Mouse (Mus musculus): ENCODE results near the gene Arfrp1. TPM values are rescaled to one million over a fixed set of nuclear protein-coding genes. Genes with fewer than 3 reads are reported as not detected.
A peak's percentile ranks its signal among the peaks of the same experiment; 100 is the strongest.

The Arfrp1 gene
- polyA plus RNA-seq, 1 experiment from 2014 or later = 88.4 TPM

DNA sequence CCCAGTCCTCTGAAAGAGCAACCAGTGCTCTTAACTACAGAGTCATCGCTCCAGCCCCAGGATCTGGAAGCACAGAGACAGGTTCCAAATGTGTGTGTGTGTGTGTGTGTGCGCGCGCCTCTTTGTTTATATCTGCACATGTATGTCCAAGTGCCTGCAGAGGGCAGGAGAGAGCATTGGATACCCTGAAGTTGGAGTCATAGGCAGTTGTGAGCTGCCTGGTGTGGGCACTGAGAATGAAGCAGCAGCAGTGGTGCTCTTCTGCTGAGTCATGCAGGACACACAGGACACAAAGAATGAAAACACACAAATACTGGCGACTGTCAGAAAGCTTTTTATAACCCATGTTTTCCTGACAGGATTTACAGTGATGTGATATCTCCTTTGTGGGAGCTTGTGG, 4.8 kb upstream of the Arfrp1 start:
- no peak overlapping the region for H3K4me3 ChIP-seq
- 97% methylated on average over 5 of the region's 5 CpGs for WGBS
- H3K27ac ChIP-seq = no peak overlapping the region
- H3K4me2 ChIP-seq = no peak overlapping the region
- ATAC-seq (ENCODE audit: low FRiP score) = no peak
- peaks cover 34% of the 10 kb centered on the region for H3K4me1 ChIP-seq (replicated peaks)
- peaks cover 26% of the 10 kb centered on the region for H3K36me3 ChIP-seq
- no peak overlapping the region for H3K9ac ChIP-seq
- H3K9me3 ChIP-seq = no peaks in the 10 kb centered on the region
- no peaks in the 10 kb centered on the region for H3K27me3 ChIP-seq

GRCm38 (mm10) chr2:181365655-181366075, 461 bp upstream of the Arfrp1 start:
- peak overlapping the region; percentile 95 for H3K9ac ChIP-seq
- peak; percentile 73 for ATAC-seq (ENCODE audit: low FRiP score)
- under 1% methylated on average over 20 of the region's 20 CpGs for WGBS
- H3K9me3 ChIP-seq = no peaks in the 10 kb centered on the region
- peaks cover 39% of the 10 kb centered on the region for H3K36me3 ChIP-seq
- H3K4me3 ChIP-seq = peak overlapping the region; percentile 69
- H3K4me1 ChIP-seq (replicated peaks) = peaks cover 49% of the 10 kb centered on the region
- H3K27ac ChIP-seq = peak overlapping the region; percentile 93
- no peaks in the 10 kb centered on the region for H3K27me3 ChIP-seq
- H3K4me2 ChIP-seq = peak overlapping the region; percentile 96

- H3K4me3 ChIP-seq = peak overlapping the region; percentile 69
- H3K27ac ChIP-seq = peak overlapping the region; percentile 93
- H3K9me3 ChIP-seq = no peaks in the 10 kb centered on the region
- 13% methylated on average over 14 of the region's 14 CpGs for WGBS
- peaks cover 49% of the 10 kb centered on the region for H3K4me1 ChIP-seq (replicated peaks)
- peaks cover 39% of the 10 kb centered on the region for H3K36me3 ChIP-seq
- no peaks in the 10 kb centered on the region for H3K27me3 ChIP-seq
- H3K4me2 ChIP-seq = peak overlapping the region; percentile 96
- ATAC-seq (ENCODE audit: low FRiP score) = peak; percentile 12; the same call in 1 of the 2 replicates
- H3K9ac ChIP-seq = peak overlapping the region; percentile 95
Measured at GRCm38 (mm10) chr2:181364487-181364859, 731 bp downstream of the Arfrp1 start.

- no peak overlapping the region for H3K27ac ChIP-seq
- ATAC-seq (ENCODE audit: low FRiP score) = no peak
- H3K9me3 ChIP-seq = no peaks in the 10 kb centered on the region
- peak overlapping the region; percentile 69 for H3K4me3 ChIP-seq
- no peaks in the 10 kb centered on the region for H3K27me3 ChIP-seq
- WGBS = 89% methylated on average over 3 of the region's 3 CpGs
- H3K4me2 ChIP-seq = peak overlapping the region; percentile 96
- peaks cover 39% of the 10 kb centered on the region for H3K36me3 ChIP-seq
- H3K9ac ChIP-seq = peak overlapping the region; percentile 95
- peaks cover 44% of the 10 kb centered on the region for H3K4me1 ChIP-seq (replicated peaks)
Measured at GRCm38 (mm10) chr2:181363946-181364345, 1.3 kb downstream of the Arfrp1 start.

- H3K36me3 ChIP-seq = peaks cover 97% of the 10 kb centered on the region
- H3K9me3 ChIP-seq = no peaks in the 10 kb centered on the region
- no peaks in the 10 kb centered on the region for H3K27me3 ChIP-seq
- no peak overlapping the region for H3K4me3 ChIP-seq
- H3K27ac ChIP-seq = no peak overlapping the region; the same call in 1 of the 2 replicates
- no peaks in the 10 kb centered on the region for H3K4me1 ChIP-seq (replicated peaks)
- ATAC-seq (ENCODE audit: low FRiP score) = no peak
- no peak overlapping the region for H3K9ac ChIP-seq
- WGBS = 80% methylated on average over 3 of the region's 3 CpGs
- no peak overlapping the region for H3K4me2 ChIP-seq
Measured at GRCm38 (mm10) chr2:181356780-181357179, 8.4 kb downstream of the Arfrp1 start.

DNA sequence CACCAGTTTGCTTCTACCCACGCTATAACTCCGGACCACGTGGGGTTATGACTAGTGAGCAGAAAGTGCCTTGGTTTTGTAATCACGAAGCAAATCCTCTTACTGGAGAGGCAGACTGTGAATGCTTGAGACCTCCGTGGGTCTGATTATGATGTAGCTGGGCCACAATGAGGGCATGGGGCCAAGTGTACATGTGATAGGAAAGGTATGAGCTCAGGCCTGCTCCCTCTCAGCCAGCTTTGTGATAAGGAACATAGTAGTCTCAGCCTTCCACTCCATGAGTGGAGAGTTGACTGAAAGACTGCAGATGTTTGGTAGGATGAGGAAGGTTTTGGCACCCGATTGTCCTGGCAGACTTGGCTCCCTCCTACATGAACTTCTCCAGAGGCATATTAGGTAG, 22.4 kb downstream of the Arfrp1 start:
- Histone ChIP-seq H3K9ac (no peak overlapping the region), H3K27ac (no peak overlapping the region), H3K4me3 (no peak overlapping the region), H3K9me3 (no peaks in the 10 kb centered on the region), H3K4me1 (replicated peaks) (no peaks in the 10 kb centered on the region), H3K27me3 (no peaks in the 10 kb centered on the region), H3K4me2 (no peak overlapping the region), H3K36me3 (peaks cover 86% of the 10 kb centered on the region)
- WGBS = 95% methylated on average over 6 of the region's 6 CpGs
- ATAC-seq (ENCODE audit: low FRiP score) = no peak

DNA sequence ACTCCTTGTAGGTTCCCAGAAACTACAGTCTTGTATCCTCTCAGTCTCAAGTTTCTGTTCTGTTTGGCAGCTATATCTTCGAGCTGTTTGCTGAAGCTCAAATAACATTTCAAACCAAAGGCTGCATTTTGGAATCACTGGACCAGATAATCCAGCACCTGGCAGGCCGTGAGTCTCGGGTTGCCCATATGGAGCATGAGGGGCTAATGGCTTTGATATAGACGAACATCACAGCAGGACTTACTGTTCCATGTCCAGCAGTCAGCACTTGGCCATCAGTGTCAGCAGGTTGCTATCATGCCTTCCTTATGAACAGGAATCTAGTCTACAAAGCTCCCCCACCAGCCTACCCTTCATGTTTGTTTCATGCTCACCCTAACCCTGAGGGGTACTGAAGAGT, 24.8 kb downstream of the Arfrp1 start:
- Histone ChIP-seq H3K4me2 (no peak overlapping the region), H3K9me3 (no peaks in the 10 kb centered on the region), H3K27ac (no peak overlapping the region), H3K9ac (no peak overlapping the region), H3K4me1 (replicated peaks) (no peaks in the 10 kb centered on the region), H3K4me3 (no peak overlapping the region), H3K27me3 (no peaks in the 10 kb centered on the region), H3K36me3 (peaks cover 86% of the 10 kb centered on the region)
- 86% methylated on average over 4 of the region's 4 CpGs for WGBS
- ATAC-seq (ENCODE audit: low FRiP score) = no peak

DNA sequence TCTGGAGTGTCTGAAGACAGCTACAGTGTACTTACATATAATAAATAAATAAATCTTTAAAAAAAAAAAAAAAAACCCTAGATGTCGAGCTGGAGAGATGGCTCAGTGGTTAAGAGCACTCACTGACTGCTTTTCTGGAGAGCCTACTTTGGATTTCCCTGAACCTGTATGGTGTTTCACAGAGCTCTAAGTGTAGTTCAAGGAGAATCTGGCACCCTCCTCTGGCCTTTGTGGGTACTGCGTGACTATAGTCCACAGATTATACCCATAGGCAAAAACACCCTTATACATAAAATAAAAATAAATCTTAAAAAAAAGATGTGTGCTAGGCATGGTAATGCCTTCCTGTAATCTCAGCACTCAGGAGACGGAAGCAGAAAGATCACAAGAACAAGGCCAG, 31.2 kb downstream of the Arfrp1 start:
- no peak overlapping the region for H3K4me3 ChIP-seq
- WGBS = 61% methylated on average over 3 of the region's 3 CpGs
- ATAC-seq (ENCODE audit: low FRiP score) = no peak
- no peaks in the 10 kb centered on the region for H3K9me3 ChIP-seq
- H3K4me2 ChIP-seq = no peak overlapping the region
- H3K9ac ChIP-seq = no peak overlapping the region
- H3K27me3 ChIP-seq = no peaks in the 10 kb centered on the region
- H3K27ac ChIP-seq = no peak overlapping the region
- no peaks in the 10 kb centered on the region for H3K4me1 ChIP-seq (replicated peaks)
- peaks cover 73% of the 10 kb centered on the region for H3K36me3 ChIP-seq

- H3K9me3 ChIP-seq = no peaks in the 10 kb centered on the region
- H3K4me3 ChIP-seq = no peak overlapping the region
- no peak overlapping the region for H3K27ac ChIP-seq
- H3K27me3 ChIP-seq = no peaks in the 10 kb centered on the region
- no peak for ATAC-seq (ENCODE audit: low FRiP score)
- no peaks in the 10 kb centered on the region for H3K4me1 ChIP-seq (replicated peaks)
- H3K9ac ChIP-seq = no peak overlapping the region
- no peak overlapping the region for H3K4me2 ChIP-seq
- H3K36me3 ChIP-seq = peaks cover 72% of the 10 kb centered on the region
Measured at GRCm38 (mm10) chr2:181332542-181332941, 32.7 kb downstream of the Arfrp1 start.

- 93% methylated on average over 2 of the region's 2 CpGs for WGBS
- H3K4me1 ChIP-seq (replicated peaks) = no peaks in the 10 kb centered on the region
- no peak overlapping the region for H3K4me3 ChIP-seq
- peaks cover 81% of the 10 kb centered on the region for H3K36me3 ChIP-seq
- no peak for ATAC-seq (ENCODE audit: low FRiP score)
- no peaks in the 10 kb centered on the region for H3K9me3 ChIP-seq
- no peak overlapping the region for H3K27ac ChIP-seq
- no peak overlapping the region for H3K4me2 ChIP-seq
- H3K27me3 ChIP-seq = no peaks in the 10 kb centered on the region
- H3K9ac ChIP-seq = no peak overlapping the region
Measured at GRCm38 (mm10) chr2:181326098-181326497, 39.1 kb downstream of the Arfrp1 start.

DNA sequence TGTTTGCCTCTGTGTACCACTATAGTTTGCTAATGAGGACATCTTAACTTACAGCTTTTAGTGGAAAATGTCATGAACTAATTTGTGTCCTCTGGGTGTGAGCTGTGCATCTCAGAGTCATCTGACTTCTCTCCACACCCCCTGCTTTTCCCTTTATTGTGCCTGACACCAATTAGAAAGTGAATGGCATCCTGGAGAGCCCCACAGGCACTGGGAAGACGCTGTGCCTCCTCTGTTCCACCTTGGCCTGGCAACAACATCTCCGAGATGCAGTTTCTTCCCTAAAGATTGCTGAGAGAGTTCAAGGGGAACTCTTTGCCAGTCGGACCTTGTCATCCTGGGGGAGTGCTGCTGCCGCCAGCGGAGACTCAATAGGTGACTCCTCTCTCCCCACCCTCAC, 43.1 kb downstream of the Arfrp1 start:
- H3K36me3 ChIP-seq = peaks cover 50% of the 10 kb centered on the region
- WGBS = 68% methylated on average over 5 of the region's 5 CpGs

DNA sequence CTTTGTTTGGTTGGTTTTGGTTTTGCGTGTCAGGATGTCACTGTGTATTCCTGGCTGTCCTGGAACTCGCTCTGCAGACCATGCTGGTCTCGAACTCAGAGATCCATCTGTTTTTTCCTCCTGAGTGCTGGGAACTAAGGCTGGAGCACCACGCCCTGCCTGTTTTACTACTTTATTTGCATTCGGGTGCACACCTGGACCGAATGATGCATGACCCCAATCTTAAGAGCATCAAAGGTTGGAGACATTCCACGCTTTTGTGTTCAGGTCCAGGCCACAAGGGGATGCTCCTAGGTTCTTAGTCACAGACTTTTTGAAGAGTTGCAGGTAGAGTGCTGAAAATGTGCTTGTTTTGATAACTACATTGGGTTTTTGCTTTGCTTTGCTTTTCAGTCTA, 45.1 kb downstream of the Arfrp1 start:
- WGBS = 14% methylated on average over 7 of the region's 7 CpGs
- H3K27ac ChIP-seq = peak overlapping the region; percentile 79
- peaks cover 15% of the 10 kb centered on the region; the same call in 1 of the 2 replicates for H3K27me3 ChIP-seq
- H3K4me3 ChIP-seq = peak overlapping the region; percentile 56
- peaks cover 31% of the 10 kb centered on the region for H3K36me3 ChIP-seq
- peak overlapping the region; percentile 68 for H3K9ac ChIP-seq
- no peaks in the 10 kb centered on the region for H3K9me3 ChIP-seq
- H3K4me2 ChIP-seq = peak overlapping the region; percentile 72
- ATAC-seq (ENCODE audit: low FRiP score) = no peak
- peaks cover 16% of the 10 kb centered on the region for H3K4me1 ChIP-seq (replicated peaks)

More for the DNA sequence above, 43.1 kb downstream of the Arfrp1 start:
- Histone ChIP-seq H3K4me1 (replicated peaks) (peaks cover 16% of the 10 kb centered on the region), H3K27me3 (peaks cover 2% of the 10 kb centered on the region; the same call in 1 of the 2 replicates), H3K4me2 (no peak overlapping the region), H3K9ac (no peak overlapping the region), H3K4me3 (no peak overlapping the region), H3K9me3 (no peaks in the 10 kb centered on the region), H3K27ac (no peak overlapping the region)
- no peak for ATAC-seq (ENCODE audit: low FRiP score)

GRCm38 (mm10) chr2:181319248-181320102, 45.7 kb downstream of the Arfrp1 start, which contains the start of gene Rtel1:
Rtel1 (plus strand) TSS chr2:181319739.
- ATAC-seq (ENCODE audit: low FRiP score) = peak; percentile 92
- H3K4me3 ChIP-seq = peak within 1 kb of the TSS; percentile 56
- peak within 1 kb of the TSS; percentile 72 for H3K4me2 ChIP-seq
- H3K4me1 ChIP-seq (replicated peaks) = peaks cover 21% of the 10 kb centered on the region
- H3K27me3 ChIP-seq = peaks cover 15% of the 10 kb centered on the region; the same call in 1 of the 2 replicates
- whole genome bisulfite sequencing = 7% methylated on average over 40 of the region's 40 CpGs
- H3K9me3 ChIP-seq = no peaks in the 10 kb centered on the region
- H3K9ac ChIP-seq = peak within 1 kb of the TSS; percentile 68
- peaks cover 25% of the 10 kb centered on the region for H3K36me3 ChIP-seq
- peak within 1 kb of the TSS; percentile 79 for H3K27ac ChIP-seq
